Mouse (Mus musculus): ENCODE measurements around the gene Nufip2. TPM values are rescaled to one million over a fixed set of nuclear protein-coding genes. Genes with fewer than 3 reads are reported as not detected.
"Not testable (repeated sequence)": the region's sequence is repeated elsewhere in the genome, so short reads cannot be mapped to it uniquely, and the experiment has no call there.

The Nufip2 gene
- total and polyA plus RNA-seq, 3 experiments, result 24.7 to 56.1 (median 50.5) TPM

DNA sequence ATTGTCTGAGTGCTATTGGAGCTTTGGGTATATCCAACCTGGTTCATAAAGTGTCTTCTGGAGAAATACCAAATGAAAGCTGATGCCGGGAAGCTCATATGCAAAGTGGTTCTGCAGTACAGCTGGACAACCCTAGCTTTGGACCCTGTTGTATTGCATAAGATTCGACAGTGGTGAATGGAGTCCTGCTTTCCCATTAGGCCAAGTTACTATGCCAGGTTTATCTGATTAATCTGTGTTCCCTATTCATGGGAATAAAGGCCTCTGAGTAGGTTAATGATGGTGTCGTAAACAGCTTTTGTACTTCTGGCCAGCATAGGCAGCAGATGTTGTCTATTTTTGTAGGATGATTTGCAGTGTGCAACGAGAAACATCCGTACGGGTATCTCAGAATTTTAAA, 22.3 kb upstream of the Nufip2 start:
- peaks cover 3 to 4% of the 10 kb centered on the region in 2 experiments; a peak in 2 of 4 replicates for H3K27me3 ChIP-seq (ENCODE audit: control insufficient read depth in 1 of 2, insufficient read depth in 2 of 2, low read length in 2 of 2)
- H3K4me3 ChIP-seq (ENCODE audit: control insufficient read depth in 1 of 2, insufficient read depth in 1 of 2, low read depth in 2 of 2, low read length in 2 of 2), result no peak overlapping the region
- no peak overlapping the region for H3K9ac ChIP-seq (ENCODE audit: control insufficient read depth, low read depth, low read length, poor library complexity, severe bottlenecking)
- no peaks in the 10 kb centered on the region for H3K79me2 ChIP-seq (ENCODE audit: control insufficient read depth, insufficient read depth, low read length, poor library complexity)
- H3K27ac ChIP-seq (ENCODE audit: control insufficient read depth, low read depth, low read length), result no peak overlapping the region
- DNase-seq (ENCODE audit: low read depth, low spot score), result no peak
- H3K4me1 ChIP-seq (ENCODE audit: control insufficient read depth in 1 of 2, insufficient read depth in 2 of 2, low read length in 2 of 2), result no peaks in the 10 kb centered on the region
- H3K9me3 ChIP-seq (replicated peaks; ENCODE audit: insufficient read depth, low read length), result no peaks in the 10 kb centered on the region
- no peak for TF ChIP-seq TBP (IDR thresholded peaks at IDR 0.05; ENCODE audit: low read depth, low read length)
- TF ChIP-seq ETS1 (IDR thresholded peaks at IDR 0.05; ENCODE audit: low read depth, low read length), result no peak
- TF ChIP-seq TCF12 (IDR thresholded peaks at IDR 0.05; ENCODE audit: low read depth, low read length), result no peak
- no peak for TF ChIP-seq MAZ (IDR thresholded peaks at IDR 0.05; ENCODE audit: low read depth, low read length)
- no peak for TF ChIP-seq GABPA (IDR thresholded peaks at IDR 0.05; ENCODE audit: low read depth, low read length)
- no peak for TF ChIP-seq USF2 (IDR thresholded peaks at IDR 0.05; ENCODE audit: borderline replicate concordance in 1 of 2, insufficient read depth in 1 of 2, low read depth in 1 of 2, low read length in 2 of 2)
- TF ChIP-seq MAX (IDR thresholded peaks at IDR 0.05; ENCODE audit: low read length), result no peak
- no peak for TF ChIP-seq TAL1 (IDR thresholded peaks at IDR 0.05; ENCODE audit: low read length)
- TF ChIP-seq SIN3A (IDR thresholded peaks at IDR 0.05; ENCODE audit: low read length), result no peak
- TF ChIP-seq MYB (IDR thresholded peaks at IDR 0.05; ENCODE audit: low read depth, low read length), result no peak
- no peak for TF ChIP-seq MXI1 (IDR thresholded peaks at IDR 0.05; ENCODE audit: low read depth, low read length)
- no peak for TF ChIP-seq CHD2 (IDR thresholded peaks at IDR 0.05; ENCODE audit: low read length)
- TF ChIP-seq POLR2AphosphoS5 (IDR thresholded peaks at IDR 0.05; ENCODE audit: borderline replicate concordance, low read depth, low read length), result no peak
- no peaks in the 10 kb centered on the region for H3K36me3 ChIP-seq (ENCODE audit: control insufficient read depth in 1 of 2, insufficient read depth in 2 of 2, low read length in 2 of 2)

DNA sequence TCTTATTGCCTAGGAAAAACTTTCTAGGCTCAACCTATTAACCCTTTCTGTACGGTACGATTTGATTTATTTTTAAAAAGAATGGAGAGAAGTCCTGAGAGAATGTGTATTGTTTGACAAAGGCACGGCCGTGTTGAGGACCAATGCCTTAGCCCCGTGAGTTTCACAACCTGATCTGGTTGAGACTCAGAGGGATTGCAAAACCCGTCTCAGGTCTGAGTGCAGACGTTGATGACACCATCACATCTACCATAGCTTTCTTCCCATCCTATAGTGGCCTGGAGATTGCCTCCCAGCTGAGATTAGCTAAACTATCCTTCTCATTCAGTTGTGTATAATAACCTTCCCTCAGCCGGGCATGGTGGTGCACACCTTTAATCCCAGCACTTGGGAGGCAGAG, 21.9 kb upstream of the Nufip2 start:
- no peaks in the 10 kb centered on the region for H3K4me1 ChIP-seq (ENCODE audit: control insufficient read depth in 1 of 2, insufficient read depth in 2 of 2, low read length in 2 of 2)
- H3K27ac ChIP-seq (ENCODE audit: control insufficient read depth, low read depth, low read length), result no peak overlapping the region
- no peaks in the 10 kb centered on the region for H3K79me2 ChIP-seq (ENCODE audit: control insufficient read depth, insufficient read depth, low read length, poor library complexity)
- no peak overlapping the region for H3K4me3 ChIP-seq (ENCODE audit: control insufficient read depth in 1 of 2, insufficient read depth in 1 of 2, low read depth in 2 of 2, low read length in 2 of 2)
- no peaks in the 10 kb centered on the region for H3K36me3 ChIP-seq (ENCODE audit: control insufficient read depth in 1 of 2, insufficient read depth in 2 of 2, low read length in 2 of 2)
- peaks cover 3 to 4% of the 10 kb centered on the region in 2 experiments; a peak in 2 of 4 replicates for H3K27me3 ChIP-seq (ENCODE audit: control insufficient read depth in 1 of 2, insufficient read depth in 2 of 2, low read length in 2 of 2)
- no peaks in the 10 kb centered on the region for H3K9me3 ChIP-seq (replicated peaks; ENCODE audit: insufficient read depth, low read length)
- no peak overlapping the region for H3K9ac ChIP-seq (ENCODE audit: control insufficient read depth, low read depth, low read length, poor library complexity, severe bottlenecking)
- no peak for DNase-seq (ENCODE audit: low read depth, low spot score)
- TF ChIP-seq KAT2A (conservative IDR thresholded peaks at IDR 0.05; ENCODE audit: low read depth, low read length), result no peak

DNA sequence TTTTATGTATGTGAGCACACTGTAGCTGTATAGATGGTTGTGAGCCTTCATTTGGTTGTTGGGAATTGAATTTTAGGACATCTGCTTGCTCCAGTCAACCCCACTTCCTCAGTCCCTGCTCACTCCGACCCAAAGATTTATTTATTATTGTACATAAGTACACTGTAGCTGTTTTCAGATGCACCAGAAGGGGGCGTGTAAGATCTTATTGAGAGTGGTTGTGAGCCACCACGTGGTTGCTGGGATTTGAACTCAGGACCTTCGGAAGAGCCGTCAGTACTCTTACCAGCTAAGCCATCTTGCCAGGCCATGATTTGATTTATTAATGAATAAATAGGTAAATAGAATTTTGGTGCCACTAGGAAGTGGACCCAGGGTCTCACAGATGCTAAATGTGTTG, 20.6 kb upstream of the Nufip2 start:
- H3K4me3 ChIP-seq (ENCODE audit: control insufficient read depth in 1 of 2, insufficient read depth in 1 of 2, low read depth in 2 of 2, low read length in 2 of 2); H3K36me3 ChIP-seq (ENCODE audit: control insufficient read depth in 1 of 2, insufficient read depth in 2 of 2, low read length in 2 of 2); H3K27ac ChIP-seq (ENCODE audit: control insufficient read depth, low read depth, low read length); H3K27me3 ChIP-seq (ENCODE audit: control insufficient read depth in 1 of 2, insufficient read depth in 2 of 2, low read length in 2 of 2); H3K9me3 ChIP-seq (replicated peaks; ENCODE audit: insufficient read depth, low read length); H3K79me2 ChIP-seq (ENCODE audit: control insufficient read depth, insufficient read depth, low read length, poor library complexity); DNase-seq (ENCODE audit: low read depth, low spot score); H3K9ac ChIP-seq (ENCODE audit: control insufficient read depth, low read depth, low read length, poor library complexity, severe bottlenecking); H3K4me1 ChIP-seq (ENCODE audit: control insufficient read depth in 1 of 2, insufficient read depth in 2 of 2, low read length in 2 of 2): not testable (repeated sequence)
